Mouse (Mus musculus) A20 (cell line): Measurements from ENCODE around the gene Klf3.

Experiments
- DNase-seq: peaks from one replicate; pipeline ENCODE4 v3.0.0-alpha.2; 2011; ENCODE audit warnings: low read depth, low spot score

The Klf3 gene

DNA sequence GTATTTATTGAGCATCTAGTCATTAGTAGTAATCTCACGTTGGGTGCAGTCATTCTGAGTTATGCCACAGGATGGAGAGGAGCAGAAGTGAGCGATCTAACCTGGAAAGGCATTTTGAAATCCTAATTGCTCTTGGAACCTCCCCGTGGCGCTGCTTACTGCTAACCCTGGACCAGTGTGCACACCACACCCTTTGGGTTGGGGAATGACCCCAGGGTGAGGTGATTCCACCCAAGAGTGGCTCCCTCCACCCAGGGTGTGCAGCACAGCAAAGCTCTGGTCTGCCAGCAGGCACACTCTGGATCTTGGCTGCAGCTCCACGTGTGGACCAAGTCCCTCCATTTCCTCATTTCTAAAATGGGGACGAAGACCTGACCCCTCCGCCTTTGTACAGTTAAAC, 6.1 kb downstream of the Klf3 start:
- DNase-seq = no peak

DNA sequence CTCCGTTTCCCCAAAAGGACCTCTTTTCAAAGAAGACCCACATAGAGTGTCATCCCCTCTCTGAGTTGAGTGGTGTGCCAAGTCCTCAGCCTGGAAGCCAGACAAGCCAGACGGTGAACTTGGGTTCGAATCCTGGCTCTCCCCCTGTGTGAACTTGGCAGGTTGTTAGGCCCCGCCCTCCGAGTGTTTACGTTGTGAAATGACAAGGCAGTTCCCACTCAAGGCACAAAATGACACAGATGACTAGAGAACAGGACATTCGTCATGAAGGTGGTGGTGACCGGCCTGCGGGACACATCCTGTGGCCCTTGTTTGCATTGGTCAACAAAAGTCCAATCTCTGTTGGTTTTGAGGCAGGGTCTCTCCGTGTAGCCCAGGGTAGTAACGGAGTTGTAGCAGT, 6.7 kb downstream of the Klf3 start:
- no peak for DNase-seq

DNA sequence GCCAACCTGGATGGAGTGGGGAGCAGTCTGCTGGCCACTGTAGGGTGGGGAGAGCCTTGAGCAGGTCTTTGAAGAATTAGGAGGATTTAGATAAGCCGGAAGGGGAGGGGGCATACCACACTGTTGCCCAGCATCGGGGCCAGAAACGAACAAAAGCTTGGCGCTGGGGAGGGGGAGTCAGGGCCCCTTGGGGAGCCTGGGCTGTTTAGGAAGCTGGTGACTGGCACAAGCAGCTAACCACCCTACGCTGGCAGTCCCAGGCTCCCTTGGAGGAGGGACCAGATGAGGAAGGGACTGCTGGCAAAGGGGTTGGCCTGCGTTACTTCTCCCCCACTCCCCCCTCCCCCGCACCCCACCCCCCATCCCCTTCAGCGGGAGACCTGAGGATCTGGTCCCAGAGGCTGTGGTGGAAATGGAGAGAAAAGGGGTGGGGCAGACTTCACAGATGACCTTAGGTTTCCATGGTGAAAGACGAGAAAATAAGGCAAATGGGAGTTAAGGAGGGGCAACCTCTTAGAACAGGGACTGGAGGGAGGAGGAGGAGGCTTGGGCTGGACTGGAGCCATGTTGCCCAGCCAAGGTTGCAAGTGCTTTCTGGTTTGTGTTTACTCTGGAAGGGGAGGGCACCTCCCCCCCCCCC, 7.8 kb downstream of the Klf3 start:
- DNase-seq = no peak

DNA sequence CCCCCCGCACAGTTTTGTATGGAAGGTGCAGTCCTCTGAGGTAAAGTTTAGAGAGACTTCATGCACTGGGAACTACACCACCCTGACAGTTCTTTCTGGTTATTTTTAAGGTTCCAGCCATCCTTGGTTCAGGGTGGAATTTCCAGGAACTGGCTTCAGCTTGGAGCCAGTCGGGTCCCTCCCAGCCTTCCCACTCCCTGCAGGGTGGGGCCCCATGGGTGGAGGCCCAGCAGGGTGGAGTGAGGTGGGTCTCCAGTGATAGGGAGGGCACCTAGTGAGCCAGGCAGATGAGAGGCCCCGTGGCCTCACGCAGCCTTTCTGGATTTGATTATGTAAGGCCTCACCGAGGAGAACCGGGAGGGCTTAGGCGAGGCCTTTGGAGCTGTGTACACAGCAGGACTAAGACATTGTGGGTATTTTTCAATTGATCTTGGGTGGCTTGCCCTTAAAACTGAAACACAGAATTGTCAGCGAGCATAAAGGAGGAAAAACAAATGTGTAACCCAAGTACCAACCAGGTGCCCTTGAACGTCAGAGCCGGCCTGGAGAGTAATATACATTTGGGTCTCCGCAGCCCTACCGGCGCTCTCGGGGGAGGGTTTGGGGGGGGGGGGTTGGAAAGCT, 8.4 kb downstream of the Klf3 start:
- no peak for DNase-seq

DNA sequence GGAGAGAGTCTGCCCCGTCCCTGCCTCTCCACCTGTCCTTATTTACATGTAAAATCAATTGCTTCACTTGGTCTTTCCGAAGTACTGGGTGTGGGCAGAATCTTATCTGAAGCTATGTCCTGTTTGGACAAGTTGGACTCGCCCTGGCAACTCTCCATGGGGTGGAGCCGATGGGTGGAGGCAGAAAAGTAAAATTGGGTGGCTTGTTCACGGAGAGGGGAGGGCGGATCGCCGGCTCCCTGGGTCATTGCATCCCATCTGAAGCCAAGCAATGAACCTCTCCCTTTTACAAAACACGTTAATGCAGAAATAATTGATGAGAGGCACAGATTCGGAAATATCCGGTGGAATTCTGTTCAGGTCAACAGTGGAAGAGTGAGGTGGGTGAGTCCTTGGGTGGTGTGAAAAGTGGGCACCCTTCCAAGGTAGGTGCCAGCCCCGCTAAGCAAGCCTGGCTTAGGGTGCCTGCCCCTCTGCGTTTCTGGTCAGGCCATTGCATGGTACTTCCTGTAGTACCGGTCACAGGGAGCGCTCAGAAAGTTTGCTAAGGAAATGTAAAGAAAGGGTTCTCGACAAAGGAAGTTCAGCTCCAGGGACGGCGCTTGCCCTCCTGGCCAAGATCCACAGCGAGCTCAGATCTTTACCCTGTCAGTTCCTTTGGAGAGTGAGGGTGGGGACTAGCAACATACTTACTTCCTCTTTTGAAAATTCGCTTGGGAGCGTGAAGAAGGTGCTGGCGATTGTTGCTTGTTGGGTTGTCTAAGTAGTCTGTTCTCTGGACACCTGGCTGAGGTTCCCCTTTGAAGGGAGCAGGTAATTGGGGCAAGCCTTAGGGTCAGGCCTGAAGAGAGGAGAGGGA, 9.2 kb downstream of the Klf3 start:
- peak; percentile 75 for DNase-seq

DNA sequence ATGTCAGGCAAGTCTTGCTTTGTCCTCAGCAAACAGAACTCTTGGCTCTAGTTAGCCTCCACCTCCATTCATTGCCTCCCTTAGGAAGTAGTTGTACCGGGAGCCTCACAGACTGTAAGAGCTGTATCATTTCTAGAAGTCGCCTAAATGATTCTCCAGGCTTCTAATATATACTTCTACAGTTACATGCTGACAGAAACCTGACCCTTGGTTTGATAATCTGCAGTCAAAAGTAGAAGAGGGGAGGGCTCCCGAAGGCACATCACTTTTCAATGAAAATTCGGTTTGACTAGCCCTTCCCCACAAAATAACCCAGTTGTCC, 9.8 kb downstream of the Klf3 start:
- DNase-seq = no peak

DNA sequence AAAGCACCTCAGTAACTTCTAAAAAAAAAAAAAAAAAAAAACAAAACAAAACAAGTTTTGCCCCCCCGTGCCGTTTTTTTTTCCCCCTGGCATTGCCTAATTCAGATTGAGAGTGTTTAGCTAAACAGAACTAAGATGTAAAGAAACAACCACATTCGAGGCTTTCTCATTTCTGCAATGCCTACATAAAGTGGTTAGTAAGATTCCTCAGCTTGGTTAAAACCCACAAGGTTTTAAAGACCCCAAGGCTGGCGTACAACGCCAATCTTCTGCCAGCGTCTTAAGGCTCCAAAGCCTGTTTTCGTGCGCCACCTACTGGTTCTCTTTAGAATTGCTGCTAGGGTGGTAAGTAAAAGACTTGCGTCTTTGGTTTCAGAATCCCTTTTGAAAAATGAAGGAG, 10.2 kb downstream of the Klf3 start:
- DNase-seq = peak; percentile 85

DNA sequence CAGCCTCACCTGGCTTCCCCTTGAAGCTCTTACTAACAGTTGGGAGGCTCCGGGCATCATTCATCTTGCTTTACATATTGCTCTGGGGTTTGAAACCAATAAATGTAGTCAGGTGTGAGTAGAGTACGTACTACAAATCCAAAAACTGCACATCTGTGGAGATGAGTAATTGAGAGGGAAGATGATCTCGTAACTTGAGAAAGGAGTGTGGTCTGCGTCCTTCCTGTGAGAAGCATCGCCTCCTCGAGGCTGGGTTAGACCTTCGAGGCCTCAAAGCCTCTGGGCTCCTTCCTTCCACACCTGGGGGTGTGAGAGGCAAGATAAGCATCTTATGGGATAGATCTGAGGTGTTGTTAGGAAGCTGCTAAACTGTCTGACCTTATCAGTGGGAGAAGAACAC, 11.2 kb downstream of the Klf3 start:
- no peak for DNase-seq

DNA sequence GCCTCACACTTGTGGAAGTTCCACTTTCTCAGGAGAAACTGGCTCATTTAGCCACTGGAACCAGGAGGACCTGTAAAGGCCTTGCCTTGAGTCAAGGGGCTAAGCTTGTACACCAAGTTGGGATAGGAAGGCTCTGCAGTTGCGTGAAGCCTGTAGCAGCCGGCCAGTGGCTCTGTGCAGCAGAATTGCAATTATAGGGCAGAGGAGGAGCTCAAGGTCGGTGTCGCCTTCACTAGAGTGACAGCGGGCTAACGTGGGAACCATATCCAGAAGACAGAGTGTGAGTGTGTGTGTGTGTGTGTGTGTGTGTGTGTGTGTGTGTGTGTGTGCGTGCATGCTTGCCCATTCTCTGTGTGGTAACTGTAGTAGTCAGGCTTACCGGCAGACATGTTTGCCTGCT, 12.4 kb downstream of the Klf3 start:
- no peak for DNase-seq

DNA sequence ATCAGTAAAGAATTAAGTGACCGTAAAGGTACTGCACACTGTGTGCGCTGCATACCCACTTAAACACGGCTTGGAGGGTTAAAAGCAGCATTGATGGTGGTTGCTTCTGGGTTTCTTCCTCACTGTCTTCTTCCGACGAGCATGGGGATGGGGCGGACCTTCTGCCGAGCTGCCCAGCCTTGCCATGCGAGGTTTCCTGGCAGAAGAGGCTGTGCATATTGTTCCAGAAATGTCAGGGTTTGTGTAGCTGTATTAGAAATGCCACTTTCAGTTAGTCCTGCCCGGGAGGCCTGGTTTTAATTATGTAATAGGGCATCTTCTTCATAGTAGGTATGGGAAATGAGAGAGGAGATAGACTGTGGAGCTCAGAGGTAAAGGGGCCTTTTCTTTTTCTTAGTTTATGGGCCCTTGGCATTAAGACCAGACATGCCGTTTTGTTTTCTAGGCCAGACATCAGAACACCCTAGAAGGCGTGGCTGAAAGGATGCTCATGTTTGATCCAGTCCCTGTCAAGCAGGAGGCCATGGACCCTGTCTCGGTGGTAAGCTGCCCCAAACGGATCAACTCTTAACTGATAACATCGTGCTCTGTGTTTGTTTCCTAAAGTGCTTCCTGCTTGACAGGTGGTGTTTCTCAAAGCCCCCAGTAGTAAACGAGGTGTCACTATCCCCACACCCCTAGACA, 13.2 kb downstream of the Klf3 start:
- DNase-seq = no peak

DNA sequence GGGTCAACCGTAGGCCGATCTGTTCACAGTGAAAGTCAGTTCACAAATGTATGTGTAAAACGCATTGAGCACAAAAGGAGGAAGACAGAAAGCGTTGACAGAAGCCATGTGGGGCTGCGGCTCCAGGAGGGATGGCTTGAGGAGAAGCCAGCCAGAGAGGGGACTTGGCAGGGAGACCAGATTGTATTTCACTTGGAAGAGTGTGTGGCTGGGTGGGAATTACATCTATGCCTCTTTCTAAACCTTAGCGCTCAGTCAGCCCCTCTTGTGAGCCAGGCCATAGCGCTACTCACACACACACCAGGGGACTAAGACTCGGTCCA, 13.7 kb downstream of the Klf3 start:
- DNase-seq = no peak

DNA sequence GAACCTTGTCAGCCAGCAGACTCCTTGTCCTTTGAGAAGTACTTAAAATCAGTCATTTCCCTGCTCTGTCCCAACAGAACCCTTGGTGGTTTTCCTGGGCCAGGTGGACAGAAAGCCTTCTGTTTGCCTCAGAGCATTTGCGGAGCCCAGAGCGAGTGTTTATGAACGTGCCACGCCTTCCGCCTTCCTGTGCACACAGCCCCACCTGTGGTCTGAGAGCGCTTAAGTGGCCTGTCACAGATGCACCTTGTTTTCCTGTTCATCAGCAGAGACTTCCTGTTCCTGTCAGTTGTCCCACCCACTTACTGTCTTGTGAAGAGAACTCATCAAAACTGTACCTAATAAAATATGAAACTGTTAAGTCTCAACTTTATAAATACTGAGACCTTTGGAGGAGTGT, 16.2 kb downstream of the Klf3 start:
- DNase-seq = no peak

DNA sequence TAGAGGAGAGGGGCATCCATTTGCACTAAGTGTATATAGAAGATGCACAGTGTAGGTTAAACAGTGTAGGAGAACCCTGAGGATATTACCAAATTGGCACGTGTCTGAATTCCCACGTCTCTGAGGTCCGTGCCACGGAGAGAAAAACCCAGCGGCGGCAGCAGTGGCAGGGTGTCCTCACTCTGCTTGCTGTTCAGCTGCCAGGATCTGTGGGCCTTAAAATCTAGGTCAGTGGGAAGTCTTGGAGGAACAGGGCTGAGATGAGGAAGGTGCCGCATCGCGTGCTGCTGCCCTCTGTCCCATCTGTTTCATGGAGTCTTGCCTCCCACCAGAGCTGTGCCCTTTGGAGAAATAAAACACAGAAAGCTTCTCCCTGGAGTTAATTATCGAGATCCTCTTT, 16.9 kb downstream of the Klf3 start:
- DNase-seq = no peak

DNA sequence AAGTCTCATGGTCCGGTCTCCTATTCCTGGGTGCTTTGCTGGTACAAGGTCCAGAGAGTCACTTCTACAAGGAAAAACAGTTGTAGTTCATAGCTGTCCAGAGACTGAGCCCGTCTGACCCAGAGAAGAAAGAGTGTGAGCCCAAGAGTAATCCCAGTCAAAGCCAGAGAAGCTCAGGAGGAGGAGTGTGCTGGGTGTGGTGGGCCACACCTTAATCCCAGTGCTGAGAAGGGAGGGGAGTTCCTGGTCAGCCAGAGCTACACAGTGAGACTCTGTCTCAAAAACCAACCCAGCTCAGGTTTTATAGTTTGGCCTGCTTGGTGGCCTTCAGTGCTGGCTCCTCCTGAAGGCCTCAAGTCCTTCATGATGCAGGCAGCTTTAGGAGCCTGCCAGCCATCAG, 18.1 kb downstream of the Klf3 start:
- no peak for DNase-seq

DNA sequence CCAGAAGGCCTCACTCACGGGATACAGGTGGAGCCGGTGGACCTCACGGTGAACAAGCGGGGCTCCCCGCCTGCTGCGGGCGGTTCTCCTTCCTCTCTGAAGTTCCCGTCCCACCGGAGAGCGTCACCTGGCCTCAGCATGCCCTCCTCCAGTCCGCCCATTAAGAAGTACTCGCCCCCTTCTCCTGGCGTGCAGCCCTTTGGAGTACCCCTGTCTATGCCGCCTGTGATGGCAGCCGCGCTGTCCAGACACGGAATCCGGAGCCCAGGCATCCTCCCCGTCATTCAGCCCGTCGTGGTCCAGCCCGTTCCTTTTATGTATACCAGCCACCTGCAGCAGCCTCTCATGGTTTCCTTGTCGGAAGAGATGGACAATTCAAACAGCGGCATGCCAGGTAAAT, 18.8 kb downstream of the Klf3 start:
- no peak for DNase-seq

DNA sequence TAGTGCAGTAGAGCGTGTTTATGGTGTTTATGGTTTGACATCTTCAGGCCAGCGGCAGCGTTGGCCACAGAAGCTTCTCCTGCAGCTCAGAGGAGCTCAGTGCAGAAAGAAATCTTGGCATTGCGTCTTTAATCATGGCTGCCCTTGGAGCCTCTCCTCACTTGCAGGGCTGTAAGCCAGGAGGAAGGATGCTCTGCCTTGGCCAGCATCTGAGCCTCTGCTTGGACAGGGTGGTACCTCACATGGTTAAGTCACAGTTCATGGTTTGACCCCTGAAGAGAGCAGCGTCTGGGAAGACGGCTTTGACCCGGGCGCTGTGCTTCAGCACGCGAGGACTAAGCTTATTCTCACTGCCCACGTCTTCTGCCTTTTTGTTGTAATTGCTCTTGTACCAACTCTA, 20.2 kb downstream of the Klf3 start:
- no peak for DNase-seq

DNA sequence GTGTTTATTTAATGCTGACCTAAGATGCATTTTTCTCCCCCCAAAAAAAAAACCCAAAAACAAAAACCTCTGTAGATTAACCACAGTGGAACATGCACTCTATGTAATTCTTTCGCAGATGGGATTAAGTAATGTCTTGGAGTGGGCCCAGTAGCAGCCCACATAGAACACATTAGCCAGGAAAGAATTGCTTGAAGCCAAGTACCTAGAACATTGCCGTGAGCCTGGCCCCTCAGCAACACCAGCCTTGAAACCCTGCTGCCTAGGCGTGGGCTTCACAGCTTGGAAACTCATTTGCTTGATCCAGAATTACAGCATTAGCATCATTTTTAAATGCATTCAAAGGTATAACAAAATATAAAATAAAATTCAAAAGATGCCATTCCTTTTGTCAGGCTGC, 21.6 kb downstream of the Klf3 start:
- no peak for DNase-seq

DNA sequence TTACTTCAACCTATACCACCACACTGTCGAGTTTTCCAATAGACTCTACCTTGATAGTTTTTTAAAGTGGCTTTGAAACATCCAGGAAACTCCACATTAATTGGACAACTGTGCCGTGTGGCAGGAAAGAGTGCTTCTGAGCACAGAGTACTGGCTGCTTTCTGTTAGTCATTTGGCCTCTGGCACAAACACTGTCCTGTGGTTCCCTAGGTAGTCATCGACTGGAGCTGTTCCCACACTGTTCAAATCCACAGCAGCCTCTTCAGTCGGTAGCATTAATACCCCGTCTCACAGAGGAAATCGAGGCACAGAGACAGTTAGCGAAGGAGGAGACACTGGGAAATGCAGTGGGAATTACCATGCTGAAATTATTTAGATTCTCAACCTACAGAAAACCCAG, 22.3 kb downstream of the Klf3 start:
- no peak for DNase-seq

DNA sequence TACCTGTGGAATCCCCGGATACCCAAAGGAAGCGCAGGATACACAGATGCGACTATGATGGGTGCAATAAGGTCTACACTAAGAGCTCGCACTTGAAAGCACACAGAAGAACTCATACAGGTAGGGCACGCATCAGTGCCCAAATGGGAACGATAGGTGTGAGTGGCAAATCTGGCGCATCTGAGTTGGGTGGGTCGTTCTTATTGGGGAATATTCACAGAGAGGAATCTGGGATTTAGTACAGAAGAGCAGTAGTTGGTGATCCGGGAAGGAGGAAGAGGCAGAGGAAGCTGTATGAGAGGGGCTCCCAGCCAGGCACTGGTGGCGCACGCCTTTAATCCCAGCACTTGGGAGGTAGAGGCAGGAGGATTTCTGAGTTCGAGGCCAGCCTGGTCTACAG, 24.0 kb downstream of the Klf3 start:
- no peak for DNase-seq

DNA sequence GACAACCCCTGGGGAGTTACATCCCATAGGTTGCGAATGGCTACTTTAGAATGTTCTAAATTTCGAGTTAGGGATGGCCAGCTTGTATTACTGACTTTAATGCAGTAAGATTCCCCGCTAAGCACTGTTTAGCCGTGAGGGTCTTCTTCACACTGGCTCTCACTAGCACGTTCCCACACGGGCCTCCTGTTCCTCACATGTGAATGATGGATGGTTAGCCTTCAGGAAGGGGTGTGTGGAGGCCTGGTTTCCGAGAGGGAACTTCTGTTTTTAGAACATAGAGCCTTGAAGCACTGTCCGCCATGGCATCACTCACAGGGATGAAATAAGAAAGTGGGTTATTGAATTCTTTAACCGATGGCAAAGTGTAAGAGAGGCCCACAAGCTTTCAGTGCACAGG, 25.1 kb downstream of the Klf3 start:
- no peak for DNase-seq

DNA sequence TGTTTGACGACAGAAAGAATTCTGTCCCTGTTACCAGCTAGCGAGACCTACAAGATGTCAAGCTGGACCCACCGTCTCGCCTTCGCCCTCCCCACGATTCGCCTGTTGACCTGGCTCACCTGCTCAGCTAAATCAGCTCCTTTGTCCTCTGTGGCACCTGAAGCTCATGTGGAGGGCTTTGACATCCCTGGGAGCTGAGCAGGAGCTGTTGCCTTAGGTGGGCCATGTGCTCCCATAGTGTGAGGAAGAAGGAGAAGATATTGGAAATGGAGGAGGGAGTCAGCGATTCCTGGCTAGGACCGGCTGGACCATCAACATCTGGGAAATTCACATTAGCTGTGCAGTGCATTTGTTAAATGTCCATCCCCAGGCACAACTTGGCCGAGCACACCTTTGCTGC, 26.4 kb downstream of the Klf3 start:
- no peak for DNase-seq

DNA sequence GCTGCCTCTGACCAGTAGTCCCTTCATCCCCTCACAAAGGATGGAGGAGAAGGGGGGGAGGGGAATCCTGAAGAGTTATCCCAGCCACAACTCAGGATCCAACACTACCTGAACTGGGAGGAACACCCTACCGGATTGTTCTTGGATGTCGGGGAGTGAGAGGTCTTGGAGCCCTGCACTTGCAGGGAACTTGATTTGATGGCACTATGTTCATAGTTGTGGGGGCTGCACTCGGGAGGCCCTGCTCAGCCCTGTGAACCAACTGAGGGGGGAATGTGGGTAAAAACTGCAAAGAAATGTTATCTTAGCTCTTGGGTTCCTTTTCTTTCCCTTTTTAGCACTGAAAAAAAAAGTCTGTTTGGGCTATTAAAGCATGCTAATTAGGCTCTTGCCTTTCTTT, 27.6 kb downstream of the Klf3 start:
- no peak for DNase-seq

DNA sequence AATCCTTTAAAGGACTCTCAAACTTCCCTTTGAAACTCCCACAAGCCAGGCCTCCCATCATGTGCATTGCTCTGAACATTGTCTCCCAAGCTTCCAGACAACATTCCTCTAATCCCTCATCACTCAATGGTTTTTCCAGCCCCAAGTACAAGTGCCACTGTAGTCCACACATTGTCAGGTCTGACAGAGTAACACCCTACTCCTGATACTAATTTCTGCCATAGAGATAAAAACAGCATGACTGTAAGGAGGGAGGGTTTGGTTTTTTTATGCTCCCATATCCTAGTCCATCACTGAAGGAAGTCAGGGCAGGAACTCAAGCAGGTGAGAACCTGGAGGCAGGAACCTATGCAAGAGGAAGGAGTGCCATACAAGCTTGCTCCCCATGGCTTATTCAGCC, 30.2 kb downstream of the Klf3 start:
- DNase-seq = no peak
